Mouse (Mus musculus) CH12.LX (cell line): ENCODE measurements around the gene Sumo2. TPM values are rescaled to one million over a fixed set of nuclear protein-coding genes. Genes with fewer than 3 reads are reported as not detected.
"Not testable (repeated sequence)": the region's sequence is repeated elsewhere in the genome, so short reads cannot be mapped to it uniquely, and the experiment has no call there.

Experiments
- DNase-seq: peaks from one replicate; pipeline ENCODE4 v3.0.0-alpha.2; 2013; ENCODE audit errors: extremely low read depth
- H3K27ac ChIP-seq: 2 replicates; pipeline ENCODE4 v1.5.1; 2012; ENCODE audit warnings: low read depth, mild to moderate bottlenecking, control low read depth, moderate library complexity; ENCODE audit not compliant: insufficient read depth
- H3K27me3 ChIP-seq: replicated peaks from 2 replicates; pipeline ENCODE3; 2012; ENCODE audit warnings: inconsistent platforms
- H3K36me3 ChIP-seq, 2 experiments: replicated peaks in 1 of 2; 2 replicates each; pipeline versions ENCODE3 to v1.6.1; 2012; ENCODE audit warnings: inconsistent platforms in 1 of 2, low read length in 1 of 2, mild to moderate bottlenecking in 1 of 2, mixed read lengths in 1 of 2, moderate library complexity in 1 of 2; ENCODE audit not compliant: control insufficient read depth in 1 of 2, insufficient read depth in 1 of 2
- H3K4me1 ChIP-seq, 2 experiments: 2 replicates each; pipeline ENCODE4 v1.6.1; 2012; ENCODE audit warnings: inconsistent platforms in 1 of 2, moderate library complexity in 1 of 2; ENCODE audit not compliant: insufficient read depth in 2 of 2, control insufficient read depth in 1 of 2
- H3K4me2 ChIP-seq: 2 replicates; pipeline ENCODE4 v1.6.1; 2012; ENCODE audit warnings: low read depth, mild to moderate bottlenecking, control low read depth; ENCODE audit not compliant: poor library complexity, insufficient read depth, severe bottlenecking
- H3K4me3 ChIP-seq, 3 experiments: fragments of 150-350 bp in 1 of 3; sonication (generic) in 1 of 3; replicated peaks in 1 of 3; 2 replicates each; pipeline versions ENCODE3 to v1.5.1; 2011 to 2012; ENCODE audit warnings: low read depth in 2 of 3, low read length in 2 of 3, mild to moderate bottlenecking in 2 of 3, moderate library complexity in 2 of 3, control low read depth in 1 of 3, improper control_type of control experiment in 1 of 3, inconsistent platforms in 1 of 3, mixed read lengths in 1 of 3; ENCODE audit not compliant: poor library complexity in 1 of 3
- H3K79me2 ChIP-seq: replicated peaks from 2 replicates; pipeline ENCODE4 v1.6.1; 2012; ENCODE audit warnings: mild to moderate bottlenecking, moderate library complexity; ENCODE audit not compliant: control insufficient read depth, poor library complexity, insufficient read depth, severe bottlenecking; ENCODE audit errors: extremely low read depth
- H3K9ac ChIP-seq: 2 replicates; pipeline ENCODE4 v1.6.1; 2012; ENCODE audit warnings: low read depth, mild to moderate bottlenecking, control low read depth, moderate library complexity; ENCODE audit not compliant: insufficient read depth
- H3K9me3 ChIP-seq: replicated peaks from 2 replicates; pipeline ENCODE3; 2012; ENCODE audit warnings: low read length, inconsistent platforms, mixed read lengths
- BHLHE40 ChIP-seq: IDR thresholded peaks from 2 replicates; pipeline ENCODE4 v1.6.1; 2011; ENCODE audit warnings: mild to moderate bottlenecking, low read depth, low read length, improper control_type of control experiment
- CTCF ChIP-seq, 2 experiments: IDR thresholded peaks in 1 of 2; conservative IDR thresholded peaks in 1 of 2; 2 replicates each; pipeline ENCODE4 v1.5.1; 2011 to 2012; ENCODE audit warnings: low read depth in 2 of 2, low read length in 2 of 2, improper control_type of control experiment in 1 of 2, inconsistent platforms in 1 of 2, mild to moderate bottlenecking in 1 of 2, moderate library complexity in 1 of 2
- ELF1 ChIP-seq: IDR thresholded peaks from 2 replicates; pipeline ENCODE4 v1.6.1; 2014; ENCODE audit warnings: low read depth, mild to moderate bottlenecking, inconsistent platforms, low read length, improper control_type of control experiment
- GABPA ChIP-seq: IDR thresholded peaks from 2 replicates; pipeline ENCODE4 v1.6.1; 2012; ENCODE audit warnings: low read depth, low read length, improper control_type of control experiment, inconsistent platforms; ENCODE audit not compliant: insufficient replicate concordance
- IRF4 ChIP-seq: IDR thresholded peaks from 2 replicates; pipeline ENCODE4 v1.6.1; 2014; ENCODE audit warnings: low read depth, mild to moderate bottlenecking, inconsistent platforms, low read length, improper control_type of control experiment
- JUN ChIP-seq: IDR thresholded peaks from 2 replicates; pipeline ENCODE4 v1.6.1; 2011; ENCODE audit warnings: low read depth, mild to moderate bottlenecking, low read length, improper control_type of control experiment, moderate library complexity; ENCODE audit not compliant: insufficient read depth
- KAT2A ChIP-seq: IDR thresholded peaks from 2 replicates; pipeline ENCODE4 v1.6.1; 2012; ENCODE audit warnings: low read length, improper control_type of control experiment, inconsistent platforms; ENCODE audit not compliant: insufficient replicate concordance
- MAFK ChIP-seq: IDR thresholded peaks from 2 replicates; pipeline ENCODE4 v1.6.1; 2011; ENCODE audit warnings: low read length, improper control_type of control experiment; ENCODE audit not compliant: insufficient replicate concordance
- MAZ ChIP-seq: IDR thresholded peaks from 2 replicates; pipeline ENCODE4 v1.6.1; 2012; ENCODE audit warnings: low read depth, mild to moderate bottlenecking, inconsistent platforms, low read length, improper control_type of control experiment, moderate library complexity
- MEF2A ChIP-seq: IDR thresholded peaks from 2 replicates; pipeline ENCODE4 v1.6.1; 2014; ENCODE audit warnings: low read depth, mild to moderate bottlenecking, inconsistent platforms, low read length, improper control_type of control experiment, borderline replicate concordance
- MXI1 ChIP-seq: IDR thresholded peaks from 2 replicates; pipeline ENCODE4 v1.6.1; 2011; ENCODE audit warnings: mild to moderate bottlenecking, low read depth, low read length, improper control_type of control experiment
- MYC ChIP-seq: IDR thresholded peaks from 2 replicates; pipeline ENCODE4 v1.6.1; 2011; ENCODE audit warnings: low read depth, mild to moderate bottlenecking, improper control_type of control experiment, low read length
- NELFE ChIP-seq: IDR thresholded peaks from 2 replicates; pipeline ENCODE4 v1.6.1; 2011; ENCODE audit warnings: low read depth, low read length, improper control_type of control experiment
- NRF1 ChIP-seq: IDR thresholded peaks from 2 replicates; pipeline ENCODE4 v1.6.1; 2014; ENCODE audit warnings: low read depth, mild to moderate bottlenecking, inconsistent platforms, low read length, improper control_type of control experiment, moderate library complexity
- PAX5 ChIP-seq: IDR thresholded peaks from 2 replicates; pipeline ENCODE4 v1.6.1; 2012; ENCODE audit warnings: low read length, inconsistent platforms, mixed read lengths
- POLR2A ChIP-seq: IDR thresholded peaks from 2 replicates; pipeline ENCODE4 v1.6.1; 2011; ENCODE audit warnings: low read depth, mild to moderate bottlenecking, improper control_type of control experiment, low read length
- POLR2AphosphoS2 ChIP-seq: IDR thresholded peaks from 2 replicates; pipeline ENCODE4 v1.6.1; 2011; ENCODE audit warnings: low read depth, low read length, improper control_type of control experiment
- SMC3 ChIP-seq: IDR thresholded peaks from 2 replicates; pipeline ENCODE4 v1.6.1; 2011; ENCODE audit warnings: low read depth, low read length, improper control_type of control experiment
- TBP ChIP-seq: conservative IDR thresholded peaks from 2 replicates; pipeline ENCODE4 v1.6.1; 2011; ENCODE audit warnings: low read depth, low read length, improper control_type of control experiment
- USF1 ChIP-seq: IDR thresholded peaks from 2 replicates; pipeline ENCODE4 v1.6.1; 2014; ENCODE audit warnings: low read depth, mild to moderate bottlenecking, inconsistent platforms, low read length, improper control_type of control experiment
- ZKSCAN1 ChIP-seq: IDR thresholded peaks from 2 replicates; pipeline ENCODE4 v1.6.1; 2012; ENCODE audit warnings: low read depth, inconsistent platforms, low read length, improper control_type of control experiment, borderline replicate concordance
- ZMIZ1 ChIP-seq: IDR thresholded peaks from 2 replicates; pipeline ENCODE4 v1.6.1; 2012; ENCODE audit warnings: low read depth, mild to moderate bottlenecking, inconsistent platforms, low read length, improper control_type of control experiment
- ZNF384 ChIP-seq: IDR thresholded peaks from 2 replicates; pipeline ENCODE4 v1.6.1; 2012; ENCODE audit warnings: low read depth, low read length, improper control_type of control experiment, inconsistent platforms
- dilution Hi-C: fragments of 300-500 bp; cut with MboI; formaldehyde crosslinking; loops from 2 replicates; pipeline ENCODE4 v1.14.3; 2020; ENCODE audit warnings: low sequenced_read_pairs; ENCODE audit not compliant: extremely low pct_unique_long_range_greater_than_20kb, extremely low pct_ligation_motif_present
- in situ Hi-C: fragments of 300-500 bp; cut with MboI; formaldehyde crosslinking; loops from 3 replicates; pipeline ENCODE4 v1.14.3; 2019; ENCODE audit warnings: low sequenced_read_pairs, low pct_ligation_motif_present, low pct_unique_long_range_greater_than_20kb, mixed read lengths
- polyA plus RNA-seq: library from polyadenylated mRNA; unstranded; fragments of >175 nt; gene quantifications from 2 replicates; pipeline ENCODE4 v1.2.1, GENCODE M21; 2012; ENCODE audit warnings: low read depth; ENCODE audit not compliant: insufficient read length
- total RNA-seq, 2 experiments: library from RNA; depleted of rRNA; stranded (reverse); fragments of 300-350 nt in 1 of 2; fragments of >200 nt in 1 of 2; gene quantifications; 2 replicates each; pipeline ENCODE4 v1.2.3; 2012 to 2014

The Sumo2 gene
- total and polyA plus RNA-seq, 3 experiments, result 480 to 1,752 (median 1,020) TPM

DNA sequence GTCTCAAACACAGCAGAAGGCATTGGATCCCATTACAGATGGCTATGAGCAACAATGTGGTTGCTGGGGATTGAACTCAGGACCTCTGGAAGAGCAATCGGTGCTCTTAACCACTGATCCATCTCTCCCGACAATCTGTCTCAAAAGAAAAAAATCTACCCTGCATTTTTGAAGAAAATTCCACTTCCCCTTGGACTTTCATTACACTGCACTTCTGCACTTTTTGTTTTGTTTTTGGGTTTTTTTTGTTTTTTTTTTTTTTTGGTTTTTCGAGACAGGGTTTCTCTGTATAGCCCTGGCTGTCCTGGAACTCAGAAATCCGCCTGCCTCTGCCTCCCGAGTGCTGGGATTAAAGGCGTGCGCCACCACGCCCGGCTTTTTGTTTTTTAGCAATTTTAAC lies 39.5 kb downstream of the Sumo2 start:
- H3K27me3 ChIP-seq, H3K27ac ChIP-seq, H3K79me2 ChIP-seq, DNase-seq, dilution Hi-C loops, H3K9ac ChIP-seq, in situ Hi-C loops, H3K4me1 ChIP-seq, H3K9me3 ChIP-seq: not testable (repeated sequence)
- H3K36me3 ChIP-seq, result peaks cover 41 to 50% of the 10 kb centered on the region in 2 experiments
- 0 out of 2 replicates have a peak, but pooled peaks have one; percentile 14 for TF ChIP-seq ZNF384
- TF ChIP-seq, all 38 proteins: peak for 1; not testable (repeated sequence) for 37
- H3K4me3 ChIP-seq, H3K4me2 ChIP-seq: not testable (repeated sequence)

DNA sequence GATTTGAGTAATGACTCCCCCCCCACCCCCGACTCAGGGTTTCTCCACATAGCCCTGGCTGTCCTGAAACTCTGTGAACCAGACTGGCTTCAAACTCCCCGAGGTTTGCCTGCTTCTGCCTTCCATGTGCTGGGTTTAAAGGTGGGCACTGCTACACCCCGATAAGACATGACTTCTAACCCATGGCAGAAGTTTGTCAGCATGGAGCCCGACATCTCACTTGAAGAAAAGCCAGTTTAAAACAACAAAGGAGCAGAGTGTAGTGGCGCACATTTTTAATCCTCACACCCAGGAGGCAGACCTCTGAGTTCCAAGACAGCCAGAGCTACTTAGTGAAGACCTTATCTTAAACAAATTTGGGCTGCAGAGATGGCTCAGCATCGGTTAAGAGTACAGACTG lies 43.7 kb downstream of the Sumo2 start:
- Histone ChIP-seq H3K4me3 (peak overlapping the region; percentile 69 to 89 (median 79)), H3K9me3 (no peaks in the 10 kb centered on the region), H3K4me1 (peaks cover 4 to 24% of the 10 kb centered on the region in 2 experiments; a peak in 2 of 4 replicates), H3K27me3 (no peaks in the 10 kb centered on the region), H3K9ac (peak overlapping the region; percentile 45), H3K4me2 (peak overlapping the region; percentile 52), H3K79me2 (peaks cover 5% of the 10 kb centered on the region; the same call in 1 of the 2 replicates), H3K27ac (no peak overlapping the region), H3K36me3 (peaks cover 30 to 43% of the 10 kb centered on the region in 2 experiments)
- dilution Hi-C loops (no loop called here), in situ Hi-C loops (loop anchor here (5.0 kb wide), 1 partner anchor 320 kb away; the partner anchor contains the start of genes Caskin2 and Tsen54)
- no peak for DNase-seq
- TF ChIP-seq TBP (no peak), MAZ (no peak), MEF2A (no peak), MXI1 (no peak), NRF1 (no peak), ZKSCAN1 (no peak), NELFE (no peak), MYC (no peak), MAFK (no peak)
- TF ChIP-seq, all 38 proteins: peak for 0

GRCm38 (mm10) chr11:115491356-115492083 lies 44.6 kb downstream of the Sumo2 start, which contains the start of gene Nt5c:
Nt5c (minus strand) TSS chr11:115491862.
- DNase-seq, result peak; percentile 90
- Histone ChIP-seq H3K36me3 (peaks cover 27 to 40% of the 10 kb centered on the region in 2 experiments), H3K27ac (peak within 1 kb of the TSS; percentile 26), H3K27me3 (no peaks in the 10 kb centered on the region), H3K9me3 (no peaks in the 10 kb centered on the region), H3K4me2 (peak within 1 kb of the TSS; percentile 84), H3K9ac (peak within 1 kb of the TSS; percentile 59), H3K79me2 (peaks cover 5% of the 10 kb centered on the region; the same call in 1 of the 2 replicates), H3K4me3 (peak within 1 kb of the TSS; percentile 69 to 89 (median 79)), H3K4me1 (peaks cover 4 to 24% of the 10 kb centered on the region in 2 experiments; a peak in 2 of 4 replicates)
- dilution Hi-C loops, result no loop called here
- in situ Hi-C loops, result loop anchor here (5.0 kb wide), 1 partner anchor 321 kb away; the partner anchor contains the start of genes Caskin2 and Tsen54
- TF ChIP-seq POLR2AphosphoS2 (peak; percentile 95), USF1 (no peak), IRF4 (peak; percentile 66), PAX5 (no peak), ELF1 (peak; percentile 98), ZKSCAN1 (no peak), SMC3 (peak; percentile 75), NRF1 (peak; percentile 67), ZNF384 (0 out of 2 replicates have a peak, but pooled peaks have one; percentile 6), BHLHE40 (peak; percentile 83), CTCF (conservative IDR thresholded peaks at IDR 0.05 in 1 of 2, IDR thresholded peaks at IDR 0.05 in 1 of 2; ENCODE audit: low read depth in 2 of 2, low read length in 2 of 2) (peak; percentile 48 to 88; a peak in 3 of 4 replicates), MYC (peak; percentile 87), KAT2A (no peak), ZMIZ1 (peak; percentile 95), MEF2A (peak; percentile 50), GABPA (no peak), POLR2A (peak; percentile 93), JUN (no peak)
